ENCODE assay signal across 28 mouse cellular contexts in the genomic region with DNA sequence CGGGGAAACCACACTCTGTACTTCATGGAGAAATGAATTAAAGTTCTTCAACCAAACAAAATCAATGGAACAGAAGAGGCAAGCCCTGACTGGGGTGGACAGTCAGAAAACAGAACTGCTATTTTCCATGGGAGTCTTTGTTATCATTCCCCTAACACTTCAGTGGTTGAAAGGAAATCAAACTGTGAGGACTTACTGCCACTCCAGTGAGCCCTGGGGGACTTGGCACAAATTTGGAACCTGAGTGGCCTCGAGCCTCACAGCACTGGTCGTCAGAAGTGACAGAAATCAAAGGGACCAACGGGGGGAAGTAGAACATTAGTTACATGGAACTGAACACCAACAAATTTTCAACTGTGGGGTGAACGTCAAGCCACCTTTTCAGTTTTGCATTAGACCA. TPM values are rescaled to one million over a fixed set of nuclear protein-coding genes. Genes with fewer than 3 reads are reported as not detected.
A peak's percentile ranks its signal among the peaks of the same experiment; 100 is the strongest.
DNase-seq lines count a peak whose midpoint lies in the region; ATAC-seq and TF ChIP-seq lines count a peak whose summit lies in the region.
"Had no signal": no experiment of that assay in that cellular context is flagged by ENCODE, and none has a peak within 500 bp of the region (broad histone marks: within the 10 kb centered on the region; RNA-seq: fewer than 3 reads in every experiment).

No protein-coding gene starts in this region.

- H3K9ac ChIP-seq in hindbrain, postnatal 0 days (replicated peaks; ENCODE audit: low read length), result no peak overlapping the region
- no peak overlapping the region for H3K9ac ChIP-seq in hindbrain, embryonic 12.5 days
- H3K9ac ChIP-seq: embryonic facial prominence, embryonic 12.5 days; embryonic facial prominence, embryonic 15.5 days; forebrain, embryonic 12.5 days; forebrain, embryonic 15.5 days; heart, embryonic 12.5 days; heart, embryonic 15.5 days; hindbrain, embryonic 15.5 days had no signal

- TF ChIP-seq POLR2A in cerebellum, adult 2 months (IDR thresholded peaks at IDR 0.05; ENCODE audit: borderline replicate concordance, insufficient read depth, low read length), result no peak

- WGBS in cerebellum, adult 2 months, result 14% methylated on average over 5 of the region's 5 CpGs
- 34% methylated on average over 5 of the region's 5 CpGs for WGBS in hindbrain, postnatal 0 days
- WGBS in hindbrain, embryonic 12.5 days, result 55% methylated on average over 5 of the region's 5 CpGs
- WGBS in forebrain, embryonic 10.5 days, result 57% methylated on average over 5 of the region's 5 CpGs

- no peaks in the 10 kb centered on the region for H3K27me3 ChIP-seq in cerebellum, adult 2 months (ENCODE audit: control insufficient read depth, insufficient read depth, low read length)
- H3K27me3 ChIP-seq in hindbrain, postnatal 0 days (ENCODE audit: insufficient read depth, low read length), result no peaks in the 10 kb centered on the region
- no peaks in the 10 kb centered on the region for H3K27me3 ChIP-seq in hindbrain, embryonic 12.5 days
- H3K27me3 ChIP-seq in forebrain, embryonic 10.5 days (ENCODE audit: poor library complexity, severe bottlenecking), result no peaks in the 10 kb centered on the region
- H3K27me3 ChIP-seq: CH12.LX; embryonic facial prominence, embryonic 12.5 days; embryonic facial prominence, embryonic 15.5 days; forebrain, embryonic 12.5 days; forebrain, embryonic 15.5 days; heart, embryonic 12.5 days; heart, embryonic 15.5 days; hindbrain, embryonic 15.5 days had no signal

- TF ChIP-seq CTCF in cerebellum, adult 2 months (IDR thresholded peaks at IDR 0.05; ENCODE audit: borderline replicate concordance, insufficient read depth, low read depth, low read length), result no peak
- no peak for TF ChIP-seq CTCF in hindbrain, postnatal 0 days (IDR thresholded peaks at IDR 0.05; ENCODE audit: low read depth)

- DNase-seq in cerebellum, postnatal 10 days, result peak; percentile 63 to 70
- no peak for DNase-seq in cerebellum, adult 2 months
- peak; percentile 59 for DNase-seq in hindbrain, postnatal 0 days (ENCODE audit: low spot score)
- peak; percentile 77 for DNase-seq in Muller cell, postnatal 12 days (ENCODE audit: inconsistent ontology term)
- peak; percentile 56 for DNase-seq in retina, postnatal 1 day
- no peak for DNase-seq in forebrain, embryonic 10.5 days (ENCODE audit: extremely low spot score, low spot score)
- DNase-seq: adrenal gland, adult 8-10 months; adrenal gland, postnatal 25 days; cerebellum, adult 18-20 months; gastrocnemius, postnatal 25 days; heart, adult 18-20 months; heart, postnatal 10 days; heart, postnatal 36 days had no signal

- H3K4me2 ChIP-seq in hindbrain, postnatal 0 days (ENCODE audit: low read depth, low read length), result no peak overlapping the region
- H3K4me2 ChIP-seq in hindbrain, embryonic 12.5 days (replicated peaks), result no peak overlapping the region
- H3K4me2 ChIP-seq: embryonic facial prominence, embryonic 12.5 days; embryonic facial prominence, embryonic 15.5 days; forebrain, embryonic 12.5 days; forebrain, embryonic 15.5 days; heart, embryonic 12.5 days; heart, embryonic 15.5 days; hindbrain, embryonic 15.5 days had no signal

- H3K9me3 ChIP-seq in hindbrain, postnatal 0 days (ENCODE audit: low read length), result no peaks in the 10 kb centered on the region
- no peaks in the 10 kb centered on the region for H3K9me3 ChIP-seq in hindbrain, embryonic 12.5 days (replicated peaks)
- no peaks in the 10 kb centered on the region for H3K9me3 ChIP-seq in forebrain, embryonic 10.5 days
- H3K9me3 ChIP-seq: embryonic facial prominence, embryonic 12.5 days; embryonic facial prominence, embryonic 15.5 days; forebrain, embryonic 12.5 days; forebrain, embryonic 15.5 days; G1E; heart, embryonic 12.5 days; heart, embryonic 15.5 days; hindbrain, embryonic 10.5 days; hindbrain, embryonic 15.5 days had no signal

- no peaks in the 10 kb centered on the region for H3K36me3 ChIP-seq in hindbrain, postnatal 0 days (ENCODE audit: insufficient read depth, low read length)
- no peaks in the 10 kb centered on the region for H3K36me3 ChIP-seq in hindbrain, embryonic 12.5 days
- H3K36me3 ChIP-seq in forebrain, embryonic 10.5 days (replicated peaks), result no peaks in the 10 kb centered on the region
- H3K36me3 ChIP-seq: embryonic facial prominence, embryonic 12.5 days; embryonic facial prominence, embryonic 15.5 days; forebrain, embryonic 12.5 days; forebrain, embryonic 15.5 days; G1E; heart, embryonic 12.5 days; heart, embryonic 15.5 days; hindbrain, embryonic 10.5 days; hindbrain, embryonic 15.5 days had no signal

- 0 out of 2 replicates have a peak, but pooled peaks have one; percentile 35 for ATAC-seq in hindbrain, postnatal 0 days
- ATAC-seq in hindbrain, embryonic 12.5 days (ENCODE audit: low FRiP score), result no peak
- ATAC-seq: activated CD4-positive, CD25-positive, alpha-beta regulatory T cell, adult 4 months; forebrain, embryonic 15.5 days; inflammation-experienced regulatory T-cells, adult 6 months; intestine, embryonic 16.5 days had no signal

- H3K27ac ChIP-seq in cerebellum, adult 2 months (ENCODE audit: insufficient read depth, low read length), result no peak overlapping the region
- H3K27ac ChIP-seq in hindbrain, postnatal 0 days, result no peak overlapping the region
- H3K27ac ChIP-seq in hindbrain, embryonic 12.5 days, result no peak overlapping the region
- H3K27ac ChIP-seq in forebrain, embryonic 10.5 days, result no peak overlapping the region
- H3K27ac ChIP-seq: embryonic facial prominence, embryonic 12.5 days; embryonic facial prominence, embryonic 15.5 days; forebrain, embryonic 12.5 days; forebrain, embryonic 15.5 days; heart, embryonic 15.5 days; hindbrain, embryonic 10.5 days; hindbrain, embryonic 15.5 days had no signal

- no peak overlapping the region for H3K4me3 ChIP-seq in cerebellum, adult 2 months (replicated peaks; ENCODE audit: insufficient read depth, low read depth, low read length)
- no peak overlapping the region for H3K4me3 ChIP-seq in hindbrain, postnatal 0 days (ENCODE audit: low read length)
- no peak overlapping the region for H3K4me3 ChIP-seq in hindbrain, embryonic 12.5 days
- H3K4me3 ChIP-seq in forebrain, embryonic 10.5 days, result no peak overlapping the region
- H3K4me3 ChIP-seq: embryonic facial prominence, embryonic 12.5 days; embryonic facial prominence, embryonic 15.5 days; forebrain, embryonic 12.5 days; forebrain, embryonic 15.5 days; heart, embryonic 12.5 days; heart, embryonic 15.5 days; hindbrain, embryonic 10.5 days; hindbrain, embryonic 15.5 days had no signal

- H3K4me1 ChIP-seq in cerebellum, adult 2 months (ENCODE audit: control insufficient read depth, insufficient read depth, low read length), result no peaks in the 10 kb centered on the region
- no peaks in the 10 kb centered on the region for H3K4me1 ChIP-seq in hindbrain, postnatal 0 days (ENCODE audit: insufficient read depth, low read length)
- no peaks in the 10 kb centered on the region for H3K4me1 ChIP-seq in hindbrain, embryonic 12.5 days
- H3K4me1 ChIP-seq in forebrain, embryonic 10.5 days, result peaks cover 5% of the 10 kb centered on the region
- H3K4me1 ChIP-seq: embryonic facial prominence, embryonic 12.5 days; embryonic facial prominence, embryonic 15.5 days; forebrain, embryonic 12.5 days; forebrain, embryonic 15.5 days; heart, embryonic 12.5 days; heart, embryonic 15.5 days; hindbrain, embryonic 10.5 days; hindbrain, embryonic 15.5 days had no signal

RNA-seq across cellular contexts. Expression of a gene that starts 34.4 kb away (rescaled TPM):
- polyA plus RNA-seq in cerebellum, adult 2 months (2012; rRNA removed), result 15.5 and 16.8 TPM in 2 replicates
- 59.8 and 61.5 TPM in 2 replicates for total RNA-seq in hindbrain, postnatal 0 days (2014; rRNA removed)
- 24.7 and 28.4 TPM in 2 replicates for polyA plus RNA-seq in hindbrain, postnatal 0 days (2015; fragmentation: Nextera tagmentation; extraction: Ambion mirVana)
- 9.3 and 10.1 TPM in 2 replicates for polyA plus RNA-seq in hindbrain, embryonic 12.5 days (2016; fragmentation: Nextera tagmentation; extraction: Ambion mirVana)
- polyA plus RNA-seq in forebrain, embryonic 10.5 days (2016; fragmentation: Nextera tagmentation; extraction: Ambion mirVana), result 2.3 TPM in 2 replicates
- total RNA-seq: CH12.LX; common myeloid progenitor, adult 5-6 weeks; heart, adult 18-20 months; heart, postnatal 36 days had no signal
- polyA plus RNA-seq: G1E had no signal

Comparison
In these comparisons a context has a peak if more than half of its experiments do, and no peak if none do; other contexts are left out.
1. DNase-seq: peak in cerebellum, postnatal 10 days (2 of 2), hindbrain, postnatal 0 days (single experiment), Muller cell, postnatal 12 days (single experiment) and retina, postnatal 1 day (single experiment); none in cerebellum, adult 2 months (0 of 2) and forebrain, embryonic 10.5 days (single experiment).